Comparison of ENCODE assay signal across 17 mouse cellular contexts in genomic region chr1:162472949-162473348, GRCm38 (mm10). TPM values are rescaled to one million over a fixed set of nuclear protein-coding genes. Genes with fewer than 3 reads are reported as not detected.
"Had no signal": no experiment of that assay in that cellular context is flagged by ENCODE, and none has a peak within 500 bp of the region (broad histone marks: within the 10 kb centered on the region; RNA-seq: fewer than 3 reads in every experiment).

No protein-coding gene starts in this region.

- H3K27ac ChIP-seq: neural tube, embryonic 13.5 days; neural tube, embryonic 15.5 days; stomach, embryonic 15.5 days; stomach, postnatal 0 days had no signal

- H3K4me2 ChIP-seq: neural tube, embryonic 13.5 days; neural tube, embryonic 15.5 days; stomach, embryonic 15.5 days had no signal

- H3K27me3 ChIP-seq: neural tube, embryonic 13.5 days; neural tube, embryonic 15.5 days had no signal

- DNase-seq: retina, postnatal 1 day; right cerebral cortex, adult 18-20 months; right cerebral cortex, postnatal 14 days; right cerebral cortex, postnatal 25 days; right cerebral cortex, postnatal 4 days; spleen, adult 18-20 months; thymus, adult 18-20 months; thymus, adult 2 months; thymus, postnatal 14 days; thymus, postnatal 25 days; thymus, postnatal 36 days; thymus, postnatal 4 days had no signal

- H3K4me3 ChIP-seq: neural tube, embryonic 13.5 days; neural tube, embryonic 15.5 days; stomach, embryonic 15.5 days had no signal

- H3K9ac ChIP-seq: neural tube, embryonic 13.5 days; neural tube, embryonic 15.5 days; stomach, embryonic 15.5 days had no signal

- H3K36me3 ChIP-seq: neural tube, embryonic 13.5 days; neural tube, embryonic 15.5 days; stomach, embryonic 15.5 days had no signal

- H3K9me3 ChIP-seq: neural tube, embryonic 13.5 days; neural tube, embryonic 15.5 days; stomach, embryonic 15.5 days had no signal

RNA-seq across cellular contexts. Expression of gene Dnm3, which starts 4.9 kb away (rescaled TPM):
- total RNA-seq: neutrophil, adult 5-6 weeks had no signal
